Mouse (Mus musculus): ENCODE results near the gene Serinc5. TPM values are rescaled to one million over a fixed set of nuclear protein-coding genes. Genes with fewer than 3 reads are reported as not detected.
"Not testable (repeated sequence)": the region's sequence is repeated elsewhere in the genome, so short reads cannot be mapped to it uniquely, and the experiment has no call there.

Serinc5 gene
- total RNA-seq, 2 experiments from 2014 or later: 70.0 to 72.2 TPM

DNA sequence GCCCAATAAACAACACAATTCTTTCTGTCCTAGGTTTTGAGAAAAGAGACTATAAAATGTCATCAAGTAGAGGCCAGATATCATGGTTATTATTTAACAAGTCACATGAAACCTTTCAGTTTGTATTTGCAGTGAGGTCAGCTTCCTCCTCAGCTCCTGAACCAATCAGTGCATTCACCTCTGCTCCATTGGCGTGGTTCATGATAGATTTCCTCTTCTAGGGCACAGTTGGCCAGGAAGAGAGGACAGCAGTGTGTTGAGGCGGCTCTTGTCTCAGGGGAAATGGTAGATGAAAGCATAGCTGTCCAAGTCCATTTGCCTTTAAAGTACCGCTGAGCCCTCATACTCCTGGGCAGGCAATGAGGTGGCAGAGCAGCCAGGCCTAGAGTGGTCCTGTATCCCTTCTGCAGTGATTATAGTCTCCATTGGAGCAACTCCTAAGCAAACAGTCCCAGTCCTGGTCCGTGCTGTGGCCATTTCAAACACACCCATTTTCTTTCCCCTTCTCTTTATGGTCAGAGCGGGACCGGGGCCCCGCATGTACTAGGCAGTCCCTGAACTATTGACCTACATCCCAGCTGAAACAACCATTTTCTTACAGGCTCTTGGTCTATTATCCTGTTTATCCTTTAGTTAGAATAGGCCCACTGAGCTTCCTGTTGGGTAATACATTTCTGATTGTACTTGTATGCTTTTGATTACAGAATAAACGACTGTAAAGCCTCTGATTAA lies 51.8 kb downstream of the Serinc5 start:
- DNase-seq (ENCODE audit: low spot score in 2 of 2): no peak

DNA sequence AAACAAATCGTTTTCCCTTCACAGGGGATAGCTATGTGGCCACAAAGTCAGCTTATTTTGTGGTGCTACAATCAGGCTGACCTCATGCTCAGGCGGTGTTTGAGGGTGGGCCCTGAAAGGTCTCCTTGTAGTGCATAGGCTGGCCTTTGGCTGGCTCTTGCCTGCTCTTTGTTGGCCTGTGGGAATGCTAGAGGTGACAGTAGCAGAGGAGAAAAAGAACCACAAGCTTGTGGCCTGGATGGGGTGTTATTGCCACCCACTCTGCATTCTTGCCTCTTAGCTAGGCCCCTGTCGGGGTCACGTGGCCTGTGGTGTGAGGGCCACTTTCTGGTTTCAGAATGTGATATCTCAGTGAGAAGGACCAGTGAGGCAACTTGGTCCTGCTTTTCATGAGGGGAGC lies 54.1 kb downstream of the Serinc5 start:
- DNase-seq (ENCODE audit: low spot score in 2 of 2): no peak

DNA sequence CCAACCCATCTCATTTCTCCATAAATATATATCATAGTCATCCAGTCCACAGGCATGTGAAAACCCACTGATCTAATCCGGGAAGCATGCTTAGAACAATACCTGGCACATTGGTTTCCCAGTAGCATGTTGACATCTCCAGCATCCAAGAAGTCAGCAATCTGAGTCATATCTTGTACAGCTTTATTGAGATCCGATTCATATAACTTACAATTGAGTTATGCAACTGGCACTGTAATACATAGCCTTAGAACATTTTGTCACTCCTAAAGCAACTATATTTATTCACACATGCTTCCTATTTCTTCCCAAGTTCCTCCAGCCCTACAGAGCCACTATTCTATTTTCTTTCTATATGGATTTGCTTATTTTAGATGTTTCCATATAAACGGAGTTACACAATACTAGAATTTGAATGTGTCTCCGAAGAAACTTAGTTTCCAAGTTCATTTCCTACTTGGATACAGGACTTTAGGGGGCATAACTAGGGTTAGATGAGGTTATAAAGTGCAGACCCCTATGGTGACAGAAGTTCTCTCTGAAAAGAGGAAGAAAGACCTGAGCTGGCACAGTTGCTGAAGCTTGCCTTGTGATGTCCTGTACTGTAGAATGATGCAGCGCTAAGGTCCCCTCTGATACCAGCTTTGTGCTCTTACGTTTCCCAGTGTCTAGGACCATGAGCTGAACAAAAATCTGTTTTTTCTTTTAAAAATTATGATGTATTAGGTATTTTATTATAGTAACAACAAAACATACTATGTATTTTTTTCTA lies 57.5 kb downstream of the Serinc5 start:
- DNase-seq (ENCODE audit: low spot score in 2 of 2): no peak

DNA sequence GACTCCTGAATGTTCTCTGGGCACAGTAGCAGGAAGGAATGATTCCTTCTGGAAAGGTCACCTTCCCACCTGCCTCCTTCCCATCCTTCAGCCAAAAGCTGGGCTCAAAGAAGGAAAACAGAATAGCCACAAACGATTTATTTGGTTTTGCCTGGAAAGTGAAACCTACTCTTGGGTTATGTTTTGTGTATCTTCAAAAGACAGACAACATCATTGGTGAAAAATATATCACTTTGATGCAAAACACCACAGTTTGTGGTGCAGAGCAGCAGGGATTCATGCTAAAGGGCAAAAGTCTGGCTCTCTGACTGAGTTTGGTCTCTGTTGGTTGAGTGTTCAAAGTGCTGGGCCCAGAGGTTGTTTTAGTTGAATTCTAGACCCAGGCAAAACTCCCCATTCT lies 60.8 kb downstream of the Serinc5 start:
- no peak for DNase-seq (ENCODE audit: low spot score in 2 of 2)

DNA sequence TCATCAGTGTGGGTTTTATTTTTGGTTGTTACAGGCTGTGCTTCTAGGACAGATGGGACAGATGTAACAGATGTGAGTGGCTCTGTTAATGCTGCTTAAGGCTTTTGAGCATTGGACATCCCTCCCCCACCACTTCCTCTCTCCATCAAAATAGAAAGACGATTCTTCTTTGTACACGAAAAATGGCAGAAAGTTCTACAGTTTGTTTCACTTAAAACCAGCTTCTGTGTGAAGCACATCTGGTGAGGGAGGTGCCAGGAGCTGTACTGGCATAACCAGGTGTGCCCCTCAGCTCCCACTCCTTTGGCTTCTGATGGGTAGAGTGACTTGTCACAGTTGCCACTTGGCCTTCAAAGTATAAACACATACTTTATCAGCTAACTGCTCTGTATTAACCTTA lies 63.8 kb downstream of the Serinc5 start:
- no peak for DNase-seq (ENCODE audit: low spot score in 2 of 2)

DNA sequence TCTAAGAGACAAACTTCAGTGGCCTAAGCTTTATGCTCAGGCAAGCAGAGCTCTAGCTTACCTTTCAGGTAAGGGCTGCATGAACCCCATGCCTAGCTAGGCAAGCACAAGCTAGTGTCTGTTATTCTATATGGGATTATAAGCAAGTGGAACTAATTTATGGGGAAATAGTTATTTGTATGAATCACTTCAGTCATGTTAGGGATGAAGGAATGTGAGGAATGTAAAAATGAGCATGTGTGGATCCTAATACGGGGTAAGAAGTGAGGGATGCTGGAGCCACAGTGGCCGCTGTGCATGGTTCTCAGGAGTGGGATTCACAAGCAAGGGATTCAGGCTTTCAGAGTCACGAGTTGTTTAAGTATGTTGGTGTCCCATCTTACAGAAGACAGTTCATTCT lies 64.4 kb downstream of the Serinc5 start:
- DNase-seq (ENCODE audit: low spot score in 2 of 2): no peak

DNA sequence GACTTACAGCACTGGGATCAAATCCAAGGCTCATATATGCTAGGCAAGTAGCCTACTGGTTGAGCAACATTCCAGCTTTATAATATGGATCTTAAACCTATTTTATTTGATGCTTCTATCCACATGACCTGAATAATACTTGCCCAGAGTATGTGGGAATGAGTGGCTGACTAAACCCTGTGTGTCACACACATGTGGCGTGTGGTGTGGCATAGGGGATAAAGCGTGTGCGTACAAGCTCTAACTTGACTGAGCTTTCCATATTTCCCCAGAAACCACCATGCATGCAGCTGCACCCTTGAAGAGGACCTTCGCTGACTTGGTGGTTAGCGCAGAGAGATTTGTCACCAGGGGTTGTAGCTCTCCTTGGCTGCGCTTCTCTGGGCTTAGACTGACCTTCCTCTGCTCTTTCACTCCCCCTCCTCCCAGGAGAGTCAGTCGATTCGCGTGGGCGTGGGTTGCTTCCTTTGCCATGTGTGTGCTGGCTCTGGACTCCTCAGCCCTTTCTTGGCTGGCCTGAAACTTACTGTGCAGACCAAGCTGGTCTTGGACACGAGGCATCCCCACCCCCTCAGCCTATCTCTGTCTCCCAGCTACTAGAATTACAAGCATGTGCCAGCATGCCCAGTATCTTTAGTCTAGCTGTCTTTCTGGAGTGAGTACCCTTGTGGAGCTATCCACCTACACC lies 65.2 kb downstream of the Serinc5 start:
- DNase-seq (ENCODE audit: low spot score in 2 of 2): no peak

DNA sequence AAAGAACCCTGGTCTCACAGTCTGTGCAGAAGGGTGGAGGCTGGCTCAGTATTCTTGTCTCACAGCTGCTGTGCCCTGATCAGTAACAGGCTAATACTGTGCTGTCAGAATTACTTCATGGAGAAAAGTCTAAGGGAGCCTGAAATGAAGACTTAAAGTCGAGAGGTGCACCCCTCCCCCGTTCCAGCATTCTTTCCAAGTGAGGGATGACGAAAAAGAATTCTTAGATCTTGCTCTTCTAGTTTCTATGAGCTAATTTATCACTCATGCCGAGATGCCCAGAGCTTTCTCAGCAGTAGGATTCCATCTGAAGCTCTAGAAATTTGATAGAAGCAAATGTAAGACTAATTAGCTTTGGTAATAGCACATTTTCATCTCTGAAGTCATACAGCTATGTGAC lies 66.8 kb downstream of the Serinc5 start:
- DNase-seq (ENCODE audit: low spot score in 2 of 2): no peak

DNA sequence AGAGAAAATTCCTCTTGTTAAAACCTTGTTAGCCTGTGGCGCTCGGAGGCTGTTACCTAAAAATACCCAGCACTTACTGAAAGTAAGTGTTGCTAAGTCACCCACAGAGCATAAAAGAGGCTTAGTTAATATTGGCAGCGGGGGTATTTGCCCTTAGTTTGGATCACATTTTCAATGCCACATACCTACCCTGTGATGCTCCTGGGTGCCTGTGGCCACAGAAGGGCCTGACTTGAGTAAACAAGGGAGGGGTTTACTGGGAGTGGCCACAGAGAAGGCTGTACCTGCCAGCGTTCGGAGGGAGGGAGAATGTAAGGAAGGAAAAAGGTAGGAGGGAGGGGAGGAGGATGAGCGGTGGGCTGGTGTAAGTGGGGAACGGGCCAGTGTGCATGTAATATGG lies 68.8 kb downstream of the Serinc5 start:
- DNase-seq (ENCODE audit: low spot score in 2 of 2): no peak

DNA sequence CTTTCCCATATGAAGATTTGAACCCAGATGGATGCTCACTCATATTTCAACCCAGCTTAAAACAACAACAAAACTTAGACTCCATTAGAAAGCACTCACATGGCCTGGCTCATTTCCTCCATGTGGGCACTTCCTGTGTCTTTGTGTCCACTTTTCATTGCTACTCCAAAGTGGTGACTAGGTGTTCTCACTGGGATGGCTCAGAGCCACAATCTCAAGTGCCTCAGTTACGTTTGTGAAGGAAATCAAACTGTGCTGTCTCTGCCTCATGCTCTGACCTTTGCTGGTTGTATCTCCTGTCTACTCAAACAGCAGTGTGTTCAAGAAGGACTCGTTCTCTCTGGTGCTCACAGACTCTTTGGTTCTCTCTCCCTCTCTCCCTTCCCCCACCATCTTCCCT lies 70.7 kb downstream of the Serinc5 start:
- no peak for DNase-seq (ENCODE audit: low spot score in 2 of 2)

DNA sequence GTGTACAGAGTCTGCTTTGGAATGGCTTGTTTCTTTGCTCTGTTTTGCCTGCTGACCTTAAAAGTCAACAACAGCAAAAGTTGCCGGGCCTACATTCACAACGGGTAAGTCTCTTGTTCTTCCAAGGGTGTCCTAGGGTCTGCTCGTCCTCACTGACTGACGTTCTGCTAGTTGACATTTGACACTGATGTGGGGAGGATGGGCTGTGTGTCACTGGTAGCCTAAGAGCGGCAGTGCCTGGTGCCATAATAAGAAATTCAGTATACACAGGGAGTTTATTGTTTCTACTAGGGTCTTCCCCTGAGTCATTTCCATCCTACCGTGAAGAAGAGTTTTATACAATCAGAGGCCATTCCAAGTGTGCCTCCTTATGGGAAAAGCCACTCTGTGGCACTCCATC lies 71.9 kb downstream of the Serinc5 start:
- DNase-seq (ENCODE audit: low spot score in 2 of 2): no peak

DNA sequence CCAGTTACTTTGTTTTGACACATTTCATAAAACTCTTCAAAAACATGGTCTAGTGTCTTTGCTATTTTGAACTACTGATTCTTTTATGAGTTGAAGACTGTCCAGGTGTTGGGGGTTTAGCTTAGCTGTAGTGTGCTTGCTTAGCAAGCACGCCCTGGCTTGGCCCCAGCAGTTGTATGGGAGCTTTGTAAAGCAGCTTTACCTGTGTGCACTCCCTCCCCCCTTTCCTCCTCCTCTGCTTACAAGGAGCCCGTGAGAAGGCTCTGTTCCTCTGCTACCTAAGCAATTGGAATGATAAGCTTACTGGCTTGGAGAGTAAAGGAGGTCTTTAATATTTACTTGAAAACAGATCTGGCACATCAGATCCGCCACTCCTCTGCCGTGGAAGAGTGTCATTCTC lies 72.6 kb downstream of the Serinc5 start:
- no peak for DNase-seq (ENCODE audit: low spot score in 2 of 2)

DNA sequence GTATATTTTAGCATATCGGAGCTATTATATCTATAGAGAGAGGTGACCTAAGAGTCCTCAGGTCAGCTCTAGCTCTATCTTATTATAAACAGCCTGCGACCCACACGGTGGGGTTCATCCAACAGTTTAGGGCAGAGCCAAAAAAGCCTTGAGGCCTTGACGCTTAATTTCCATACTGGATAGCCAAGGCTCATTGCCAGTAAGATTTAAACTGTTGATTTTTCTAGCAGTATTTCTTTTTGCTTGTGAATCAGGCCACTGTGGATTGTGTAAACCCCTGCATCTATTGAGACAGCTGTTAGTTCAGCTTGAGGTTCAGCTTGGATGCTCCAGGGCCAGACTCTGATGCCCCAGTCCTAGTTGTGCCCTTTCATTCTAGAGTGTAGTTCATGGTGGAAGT lies 73.4 kb downstream of the Serinc5 start:
- no peak for DNase-seq (ENCODE audit: low spot score in 2 of 2)

DNA sequence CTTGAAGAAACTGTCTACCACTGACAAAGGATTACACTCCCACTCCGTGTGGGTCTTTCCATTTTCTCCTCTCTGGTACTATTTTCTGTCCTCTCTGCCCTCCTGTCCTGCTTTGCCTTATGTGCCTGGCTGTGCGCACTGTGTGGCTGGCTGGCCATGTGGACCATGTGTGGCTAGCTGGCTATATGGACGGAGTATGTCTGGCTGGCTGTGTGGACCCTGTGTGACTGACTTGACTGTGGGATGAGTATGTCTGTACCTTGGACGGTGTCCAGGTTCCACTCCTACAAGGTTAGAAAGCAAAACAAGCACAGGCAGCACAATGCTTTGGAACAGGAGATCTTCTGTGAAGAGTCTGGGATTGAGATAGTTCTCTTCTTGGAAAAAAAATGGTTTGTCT lies 74.4 kb downstream of the Serinc5 start:
- DNase-seq (ENCODE audit: low spot score in 2 of 2): no peak

DNA sequence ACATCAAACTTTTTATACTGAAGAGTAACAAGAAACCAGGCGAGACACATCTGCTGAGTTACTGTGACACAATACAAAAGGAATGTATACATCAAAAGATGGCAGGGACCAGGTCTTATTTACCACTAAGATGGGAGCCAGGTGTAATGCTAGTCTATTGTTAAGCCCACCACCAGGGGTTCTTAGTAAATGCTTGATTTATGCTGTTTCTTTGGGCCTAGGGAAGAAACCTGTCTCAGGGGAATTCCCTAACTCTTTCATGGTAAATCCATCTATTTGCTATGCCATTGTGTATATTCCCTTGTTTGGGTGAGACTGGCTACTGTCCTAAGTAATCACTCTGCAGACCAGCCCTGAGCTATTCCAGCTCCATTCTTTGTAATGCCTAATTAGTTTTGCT lies 76.3 kb downstream of the Serinc5 start:
- not testable (repeated sequence) for DNase-seq (ENCODE audit: low spot score in 2 of 2)

DNA sequence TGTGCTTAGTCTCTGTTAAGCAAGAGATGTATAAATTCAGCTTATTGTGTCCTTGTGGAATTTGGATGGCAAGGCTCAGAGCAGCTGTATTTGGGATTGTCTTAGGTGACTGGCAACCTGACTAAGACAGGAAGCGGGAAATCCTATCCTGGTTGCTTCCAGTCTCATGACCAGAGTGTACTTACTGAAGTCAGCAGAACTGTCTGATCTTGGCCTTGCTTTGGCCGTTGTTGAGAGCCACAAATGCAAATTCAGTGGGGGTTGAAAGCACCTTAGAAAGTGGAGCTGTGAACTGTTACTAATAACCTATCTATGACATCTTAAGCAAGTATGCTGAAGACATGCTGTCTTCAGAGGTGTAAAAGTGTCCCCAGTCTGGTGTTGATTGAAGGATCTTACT lies 78.2 kb downstream of the Serinc5 start:
- no peak for DNase-seq (ENCODE audit: low spot score in 2 of 2)

DNA sequence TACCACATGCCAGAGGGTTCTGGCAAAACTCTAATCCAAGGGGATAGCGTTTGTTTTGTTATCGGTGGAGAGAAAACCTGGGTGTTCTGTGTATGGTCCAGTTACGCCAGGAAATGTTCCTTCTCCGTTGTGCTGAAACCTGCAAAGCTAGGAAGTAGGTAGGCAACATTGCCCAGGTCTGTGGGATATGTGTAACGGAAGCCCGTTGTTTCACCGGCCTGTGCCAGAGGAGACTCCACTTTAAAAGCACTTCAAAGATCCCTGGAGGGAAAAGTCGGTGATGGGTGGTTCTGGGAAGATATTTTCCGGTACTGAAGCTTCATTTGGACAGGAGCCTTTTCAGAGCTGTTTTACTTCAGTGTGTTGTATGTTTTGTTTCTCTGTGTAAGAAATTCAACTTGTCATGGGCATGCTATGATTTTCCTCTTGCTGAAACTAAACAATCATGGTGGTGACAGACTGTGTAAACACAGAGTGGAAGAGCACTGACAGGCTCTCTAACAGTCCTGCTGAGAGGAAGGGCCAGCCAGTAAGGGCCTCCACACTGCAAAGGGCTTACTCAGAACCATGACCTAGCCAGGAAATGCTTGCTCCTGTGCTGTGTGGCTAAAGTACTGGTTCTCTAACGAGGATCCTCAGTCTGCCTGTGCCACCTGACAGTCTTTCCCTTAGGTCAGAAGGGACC lies 83.1 kb downstream of the Serinc5 start:
- DNase-seq (ENCODE audit: low spot score in 2 of 2): no peak

DNA sequence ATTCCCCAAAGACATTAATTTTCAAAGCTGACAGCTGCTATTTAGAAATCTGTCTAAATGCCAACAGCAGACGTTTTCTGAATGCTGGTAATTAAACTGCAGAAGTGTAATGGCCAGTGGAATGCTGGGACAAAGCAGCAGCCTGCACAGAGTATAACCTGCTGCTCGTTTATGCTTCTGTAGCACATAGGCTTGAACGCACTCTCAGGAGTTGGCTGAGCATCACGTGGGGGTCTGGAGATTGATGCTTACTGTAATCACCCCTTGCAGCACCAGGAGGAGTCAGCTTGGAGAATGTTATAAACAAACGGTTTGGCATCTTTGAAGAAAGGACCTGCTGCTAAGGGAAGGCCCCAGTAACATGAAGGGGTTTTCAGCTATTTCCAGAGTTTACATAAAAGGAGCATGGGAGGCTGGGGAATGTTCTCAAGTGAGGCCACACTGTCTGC lies 85.6 kb downstream of the Serinc5 start:
- peak; percentile 63 to 69 for DNase-seq (ENCODE audit: low spot score in 2 of 2)

DNA sequence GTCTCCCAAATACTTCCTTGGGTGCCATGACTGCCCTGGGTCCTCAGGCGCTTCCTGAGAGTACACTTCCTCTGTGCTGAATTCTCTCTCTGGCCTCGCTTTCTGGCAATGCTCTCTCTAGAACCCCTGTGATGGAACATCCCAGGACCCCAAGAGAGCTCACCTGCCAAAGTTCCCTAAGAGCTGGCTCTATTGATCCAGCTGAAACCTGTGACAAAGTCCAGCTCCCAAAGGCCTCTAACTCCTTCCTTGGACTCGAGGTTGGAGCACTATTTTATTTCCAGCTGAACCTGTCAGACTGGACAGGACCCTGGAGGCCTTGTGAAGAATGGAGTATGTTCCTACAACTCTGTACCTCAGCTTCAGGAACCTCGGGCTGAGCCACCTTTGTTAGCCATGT lies 86.2 kb downstream of the Serinc5 start:
- DNase-seq (ENCODE audit: low spot score in 2 of 2): no peak

DNA sequence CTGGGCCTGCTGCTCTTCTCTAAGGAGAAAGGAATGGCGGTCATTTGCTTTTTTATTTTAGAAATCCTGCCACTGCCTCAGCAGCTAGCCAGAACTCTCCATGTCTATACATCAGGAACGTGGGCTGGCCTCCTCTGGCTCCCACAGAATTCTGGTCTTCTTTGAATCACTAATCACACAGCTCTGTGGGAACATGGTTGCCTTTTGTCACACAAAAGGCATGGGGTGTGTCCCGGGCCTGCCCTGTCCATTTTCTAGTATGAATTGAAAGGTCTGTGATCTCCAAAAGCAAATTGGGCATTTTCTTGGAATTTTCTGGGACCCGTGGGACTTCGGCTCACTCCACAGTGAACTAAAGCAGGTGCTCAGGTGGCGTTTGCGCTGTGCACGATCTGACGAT lies 87.9 kb downstream of the Serinc5 start:
- no peak for DNase-seq (ENCODE audit: low spot score in 2 of 2)

DNA sequence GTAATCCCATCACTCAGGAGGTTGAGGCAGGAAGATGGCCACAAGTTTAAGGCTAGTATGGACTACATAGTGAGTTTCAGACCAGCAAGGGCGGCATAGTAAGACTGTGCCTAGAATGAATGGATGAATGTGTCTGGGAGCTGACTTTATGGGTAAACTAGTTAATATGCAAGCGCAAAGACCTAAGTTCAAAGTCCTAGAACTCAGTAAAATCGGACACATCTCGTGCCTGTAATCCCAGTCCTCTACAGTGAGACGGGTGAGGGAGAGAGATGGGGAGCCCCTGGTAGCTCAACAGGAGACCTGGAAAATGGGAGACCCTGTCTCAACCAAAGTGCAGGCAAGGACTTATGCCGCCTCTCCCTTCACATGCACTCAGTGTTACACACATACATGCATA lies 88.5 kb downstream of the Serinc5 start:
- DNase-seq (ENCODE audit: low spot score in 2 of 2): no peak

DNA sequence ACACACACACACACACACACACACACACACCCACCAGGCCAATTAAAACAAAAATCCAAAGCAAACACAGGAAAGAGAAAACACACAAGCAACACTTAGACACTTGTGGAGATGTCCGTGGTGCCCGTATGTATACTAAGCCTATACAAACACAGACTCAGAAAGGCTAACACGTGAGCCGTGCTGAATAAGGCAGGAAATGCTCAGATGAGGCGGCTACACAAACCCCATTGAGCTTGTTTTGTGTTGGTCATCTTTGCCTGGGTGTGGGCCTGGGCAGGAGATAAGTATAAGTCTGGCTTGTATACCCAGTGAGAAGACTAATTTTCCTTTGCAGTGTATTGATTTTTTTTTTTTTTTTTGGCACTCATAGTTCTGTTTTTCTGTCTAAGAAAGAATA lies 91.1 kb downstream of the Serinc5 start:
- no peak for DNase-seq (ENCODE audit: low spot score in 2 of 2)

Measured in layer of hippocampus, postnatal 14 days (tissue).